Mouse (Mus musculus) retina, postnatal 1 day (tissue): ENCODE results near the gene Exph5.
A peak's percentile ranks its signal among the peaks of the same experiment; 100 is the strongest.

Source experiments
- DNase-seq: peaks from one replicate; pipeline ENCODE4 v3.0.0-alpha.2; 2012

Exph5 gene

DNA sequence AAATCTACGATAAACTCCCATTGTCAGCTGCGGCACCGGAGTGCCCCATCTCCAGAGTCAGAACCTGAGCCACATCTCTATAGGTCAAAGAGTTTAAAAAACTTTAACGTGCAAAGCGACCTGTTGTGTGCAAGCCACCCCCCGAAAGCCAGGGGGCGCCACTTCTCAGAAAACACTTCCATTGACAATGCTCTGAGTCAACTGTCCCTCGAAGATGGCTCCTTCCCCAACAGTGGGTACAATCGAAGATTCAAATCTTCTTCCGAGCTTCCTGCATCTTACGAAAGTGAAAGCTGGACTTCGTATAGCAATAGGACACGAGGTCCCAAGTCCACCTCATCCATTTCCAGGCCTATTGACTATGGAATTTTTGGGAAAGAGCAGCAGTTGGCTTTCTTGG, 75.3 kb downstream of the Exph5 start:
- no peak for DNase-seq

DNA sequence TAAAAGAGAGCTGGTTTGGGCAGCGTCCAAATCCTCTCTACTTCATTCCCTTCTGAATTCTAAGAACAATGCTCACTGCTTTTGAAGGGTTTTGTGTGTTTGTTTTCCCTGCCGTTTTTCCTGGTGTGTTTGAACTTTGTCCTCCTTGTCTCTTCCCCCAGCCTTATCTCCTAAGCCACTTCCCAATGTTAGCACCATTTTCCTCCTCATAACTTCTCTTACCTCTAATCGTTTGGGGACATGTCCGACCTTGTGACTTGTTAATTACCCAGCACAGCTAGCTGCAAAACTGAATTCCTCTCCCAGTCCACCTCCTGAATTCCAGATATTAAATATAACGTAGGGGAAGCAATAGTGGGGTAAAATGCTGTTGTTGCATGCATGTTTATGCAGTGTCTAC, 76.1 kb downstream of the Exph5 start:
- DNase-seq, result no peak

DNA sequence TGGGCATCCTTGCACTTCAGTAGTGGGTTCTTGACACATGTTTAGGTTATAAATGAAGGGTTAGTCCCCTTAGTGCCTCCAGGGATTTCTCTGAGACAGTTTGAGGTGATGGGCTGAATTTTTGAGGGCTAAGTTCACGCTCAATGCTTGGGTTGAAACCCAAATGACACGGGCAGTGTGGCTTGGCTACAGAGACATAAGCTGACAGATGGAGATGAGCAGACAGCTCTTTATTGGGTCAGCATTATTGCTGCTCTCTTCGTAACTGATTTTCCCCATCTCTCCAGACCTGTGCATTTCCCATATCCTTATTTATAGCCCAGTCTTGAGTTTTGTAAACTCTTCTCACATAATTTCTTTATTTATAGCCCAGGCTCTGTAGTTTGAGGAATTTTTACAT, 76.7 kb downstream of the Exph5 start:
- no peak for DNase-seq

DNA sequence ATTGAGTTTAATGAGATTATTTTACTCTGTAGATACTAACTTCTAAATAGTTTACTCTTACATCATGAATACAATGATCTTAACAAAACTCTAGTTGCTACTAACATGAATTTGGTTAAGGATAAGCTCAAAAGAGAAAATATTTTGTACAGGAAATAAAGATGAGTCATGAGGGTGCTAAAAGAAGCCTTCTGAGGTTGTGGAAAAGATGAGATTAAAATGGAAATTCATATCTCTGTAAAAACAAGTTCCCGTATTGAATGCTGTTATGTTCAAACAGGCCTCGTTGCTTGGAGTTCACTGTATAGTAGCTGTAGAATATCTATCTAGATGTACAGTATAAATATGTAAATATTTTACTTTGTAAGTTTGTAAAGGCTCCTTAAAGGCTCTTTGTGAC, 79.1 kb downstream of the Exph5 start:
- no peak for DNase-seq

DNA sequence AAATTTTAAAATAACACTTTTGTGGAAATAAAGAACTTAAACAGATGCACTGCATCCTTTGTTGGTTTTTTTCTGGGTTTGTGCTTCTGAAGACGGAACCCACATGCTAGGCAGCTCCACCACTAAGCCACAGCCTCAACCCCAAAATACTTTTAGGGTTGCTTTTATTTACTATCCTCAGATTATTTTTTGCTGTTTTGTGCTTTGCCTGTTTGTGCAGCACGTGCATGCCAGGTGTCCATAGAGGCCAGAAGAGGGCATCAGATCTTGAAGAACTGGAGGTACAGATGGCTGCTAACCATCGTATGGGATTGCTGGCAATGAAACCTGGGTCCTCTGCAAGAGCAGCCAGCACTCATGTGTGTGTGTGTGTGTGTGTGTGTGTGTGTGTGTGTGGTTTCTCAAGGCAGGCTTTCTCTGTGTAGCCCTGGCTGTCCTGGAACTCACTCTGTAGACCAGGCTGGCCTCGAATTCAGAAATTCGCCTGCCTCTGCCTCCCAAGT, 79.7 kb downstream of the Exph5 start:
- DNase-seq, result no peak

DNA sequence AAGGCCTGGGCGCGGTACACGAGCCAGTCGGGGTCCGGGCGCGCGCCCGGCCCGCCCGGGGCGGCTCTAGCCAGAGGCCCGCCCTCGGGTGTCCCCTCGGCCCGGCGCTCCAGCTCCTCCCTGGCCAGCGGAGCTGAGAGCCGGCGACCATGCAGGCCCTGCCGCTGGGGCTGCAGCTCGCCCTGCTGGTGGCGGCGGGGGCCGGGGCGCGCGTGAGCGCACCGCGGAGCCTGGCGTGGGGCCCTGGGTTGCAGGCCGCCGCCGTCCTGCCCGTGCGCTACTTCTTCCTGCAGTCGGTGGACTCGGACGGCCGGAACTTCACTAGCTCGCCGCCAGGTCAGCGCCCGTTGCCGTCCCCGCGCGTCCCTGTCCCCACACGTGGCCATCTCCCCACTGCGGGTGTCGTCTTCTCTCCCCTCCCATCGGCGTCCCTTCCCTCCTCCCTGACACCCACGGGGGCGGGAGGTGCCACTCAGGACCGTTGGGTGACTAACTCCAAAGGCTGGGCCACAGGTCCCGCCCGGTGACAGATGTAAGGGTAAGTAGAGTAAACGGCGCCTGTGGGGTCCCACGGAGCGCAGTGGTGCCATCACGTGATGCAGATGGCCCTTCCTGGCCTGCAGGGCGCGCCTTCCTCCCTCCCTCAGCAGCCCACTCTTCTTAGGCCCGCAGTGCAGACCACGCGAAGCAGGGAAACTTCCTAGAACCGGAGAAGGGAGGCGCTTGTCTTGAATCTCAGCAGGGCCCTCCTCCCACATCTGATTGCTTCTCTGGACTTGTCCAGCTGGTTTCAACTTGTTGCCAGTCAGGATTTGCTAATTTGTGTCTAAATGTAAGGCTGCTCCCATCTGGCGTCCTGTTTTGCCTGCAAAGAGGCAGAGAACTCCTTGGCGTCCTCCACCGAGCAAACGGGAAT, 82.7 kb downstream of the Exph5 start, which contains the start of gene Kdelc2:
Kdelc2 (plus strand) TSS at position 75 of the 916 bp plus-strand sequence.
- DNase-seq, result peak; percentile 92

DNA sequence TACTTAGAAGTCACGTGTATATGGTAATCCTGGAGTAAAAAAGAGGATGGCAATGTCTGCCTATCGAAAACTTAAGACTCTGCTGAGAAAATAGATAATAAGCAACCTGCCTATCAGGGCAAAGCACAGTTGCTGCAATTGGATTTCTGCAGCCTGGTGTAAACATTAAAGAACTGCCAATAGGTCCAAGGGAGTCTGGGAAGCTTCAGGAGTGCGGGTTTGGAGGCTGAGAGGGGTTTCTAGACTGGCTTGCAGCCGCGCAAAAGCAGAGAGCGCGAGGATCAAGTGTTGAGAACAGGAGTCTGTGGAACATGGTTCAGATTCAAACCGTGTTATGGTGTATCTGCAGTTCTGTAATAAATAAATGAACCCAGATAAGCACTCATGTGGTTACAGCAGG, 83.4 kb downstream of the Exph5 start:
- no peak for DNase-seq

DNA sequence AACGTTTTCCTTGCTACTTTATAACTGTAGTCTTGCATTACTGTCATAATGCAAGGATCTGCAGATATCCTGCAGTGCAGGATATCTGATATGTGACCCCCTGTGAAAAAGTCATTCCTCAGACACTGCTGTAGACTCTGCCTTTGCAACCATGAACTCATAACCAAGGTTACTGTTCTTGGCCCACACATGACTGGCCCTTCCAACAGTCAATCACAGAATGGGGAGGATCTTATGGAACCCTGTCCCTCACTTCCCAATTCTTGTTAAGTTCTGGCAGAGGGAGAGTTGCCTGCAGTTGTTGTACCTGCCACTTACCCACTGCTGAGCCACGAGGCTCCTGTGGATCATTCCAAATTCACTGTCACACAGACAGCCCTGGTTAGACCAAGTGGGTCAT, 86.0 kb downstream of the Exph5 start:
- DNase-seq, result no peak

DNA sequence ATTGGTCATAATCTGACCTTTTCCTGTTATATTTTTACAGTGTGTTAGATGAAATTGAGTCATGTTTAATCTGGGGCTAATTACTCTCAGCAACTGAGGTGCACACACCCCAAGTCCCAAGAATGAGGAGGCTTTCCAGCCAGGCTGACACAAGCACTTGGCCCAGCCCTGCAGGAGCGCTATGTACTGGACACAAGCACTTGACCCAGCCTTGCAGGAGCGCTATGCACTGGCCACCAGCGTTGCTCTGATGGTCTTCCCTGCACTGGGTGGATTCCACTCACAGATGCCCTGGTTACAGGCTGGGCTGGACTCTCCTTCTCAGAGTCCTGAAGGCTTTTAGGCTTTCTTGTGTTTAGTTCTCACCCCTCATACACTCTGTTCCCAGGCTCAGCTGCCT, 87.6 kb downstream of the Exph5 start:
- no peak for DNase-seq

DNA sequence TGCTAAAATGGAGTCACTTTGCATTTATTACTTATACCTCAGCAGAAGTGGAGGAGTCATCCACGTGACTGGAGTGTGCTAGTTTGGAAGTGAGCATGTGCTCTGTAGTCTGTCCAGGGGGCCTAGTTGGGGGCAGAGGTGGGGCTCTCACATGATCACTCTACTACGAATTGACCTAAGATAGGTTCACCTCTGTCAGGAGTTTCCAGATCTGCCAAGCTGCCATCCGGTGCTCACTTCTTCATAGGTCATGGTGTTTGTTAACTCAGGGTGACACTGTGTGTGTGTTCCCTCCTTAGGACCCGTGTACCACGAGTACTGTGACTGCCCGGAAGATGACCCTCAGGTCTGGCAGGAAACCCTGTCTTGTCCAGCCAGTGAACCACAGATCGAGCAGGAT, 88.7 kb downstream of the Exph5 start:
- no peak for DNase-seq

DNA sequence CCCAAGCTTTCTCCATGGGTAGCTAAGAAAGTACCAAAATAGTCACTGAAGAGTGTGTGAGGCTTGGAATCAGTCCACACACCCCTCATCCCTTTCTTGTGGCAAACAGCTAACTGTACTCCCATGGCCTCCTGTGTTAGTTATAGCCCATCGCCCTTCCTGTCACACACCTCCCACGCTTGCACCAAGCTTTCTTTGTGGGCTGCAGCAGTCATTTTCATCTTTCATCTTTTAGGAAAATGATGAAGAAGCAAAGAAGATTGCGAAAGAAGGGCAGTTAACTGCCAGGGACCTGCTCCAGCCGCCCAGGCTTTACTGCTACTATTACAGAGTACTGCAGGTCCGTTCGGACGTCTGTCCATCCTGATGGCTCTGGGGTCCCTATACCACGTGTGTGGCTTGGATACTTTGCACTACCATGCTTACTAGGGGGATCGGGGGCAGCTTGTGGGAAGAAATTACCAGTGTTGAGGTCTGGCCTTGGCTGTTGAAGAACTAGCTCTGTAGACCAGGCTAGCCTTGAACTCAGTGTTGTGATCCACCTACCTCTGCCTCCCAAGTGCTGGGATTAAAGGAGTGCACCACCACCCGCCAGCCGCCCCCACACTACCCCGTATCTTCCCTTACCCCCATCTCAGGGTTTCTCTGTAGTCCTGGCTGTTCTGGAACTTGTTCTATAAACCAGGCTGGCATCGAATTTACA, 96.4 kb downstream of the Exph5 start:
- DNase-seq, result no peak

DNA sequence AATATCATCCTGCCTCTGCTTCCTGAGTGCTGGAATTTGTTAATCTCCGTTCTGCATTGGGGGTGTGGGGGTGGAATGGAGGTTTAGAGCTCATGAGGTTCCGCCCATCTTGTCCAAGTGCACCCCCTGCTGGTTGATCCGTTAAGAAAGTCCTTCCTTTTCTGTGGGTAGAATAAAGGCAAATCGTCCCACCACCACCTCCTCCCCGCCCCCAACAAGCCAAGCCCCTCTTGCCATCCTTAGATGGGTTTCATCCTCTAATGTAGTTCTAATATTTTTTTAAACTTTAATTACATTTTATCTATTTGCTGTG, 96.9 kb downstream of the Exph5 start:
- DNase-seq, result peak; percentile 80

DNA sequence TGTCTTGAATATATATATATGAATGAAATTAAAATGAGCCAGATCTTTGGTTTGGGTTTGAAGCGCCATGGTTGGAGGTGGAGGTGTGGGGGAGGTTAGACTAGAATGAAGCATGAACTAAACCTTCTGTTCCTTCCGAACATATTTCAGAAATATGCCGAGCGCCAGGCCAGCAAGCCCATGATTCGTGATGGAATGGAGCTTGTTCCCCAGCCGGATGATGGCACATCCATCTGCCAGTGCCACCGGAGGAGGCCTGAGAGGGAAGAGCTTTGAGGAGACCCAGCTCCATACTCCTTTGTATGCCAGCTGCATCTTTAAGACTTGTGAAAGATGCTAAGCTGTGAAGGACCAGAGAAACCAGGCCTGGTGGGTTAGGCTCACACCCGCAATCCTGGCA, 98.1 kb downstream of the Exph5 start:
- no peak for DNase-seq

DNA sequence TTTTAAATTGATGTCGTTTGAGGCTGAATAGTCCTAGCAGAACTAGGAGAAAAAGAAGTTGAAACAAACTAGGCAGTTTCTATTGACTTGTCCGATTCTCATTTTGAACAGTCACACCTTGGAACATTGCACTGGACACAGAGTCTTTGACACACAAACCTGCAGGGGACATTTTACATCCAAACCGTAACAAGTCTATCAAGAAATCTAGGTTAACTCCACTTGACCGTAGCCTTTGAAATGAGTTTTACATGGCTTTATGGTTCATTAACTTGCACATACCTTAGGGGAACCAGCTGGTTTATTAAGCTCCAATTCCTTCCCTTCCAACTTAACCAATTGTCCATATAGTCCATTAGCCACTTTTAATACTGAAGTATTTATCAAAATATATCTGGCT, 99.2 kb downstream of the Exph5 start:
- no peak for DNase-seq

DNA sequence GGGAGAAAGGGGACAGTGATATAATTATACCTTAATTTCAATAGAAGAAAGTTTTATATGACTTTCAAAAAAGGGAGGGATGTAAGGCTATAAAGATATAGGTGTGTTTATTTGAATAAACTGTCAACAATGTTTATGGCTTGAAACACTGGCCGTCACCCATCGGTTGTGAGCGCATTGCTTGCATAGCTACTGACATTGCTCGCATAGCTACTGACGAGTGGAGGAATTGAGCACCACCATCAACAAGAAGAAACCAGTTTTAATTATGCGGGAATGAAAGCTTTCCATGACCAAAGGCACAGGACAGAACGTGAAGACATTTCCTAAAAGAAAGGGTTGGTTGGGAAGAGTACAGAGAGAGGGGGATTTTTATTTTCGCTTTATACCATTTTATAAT, 99.7 kb downstream of the Exph5 start:
- no peak for DNase-seq

DNA sequence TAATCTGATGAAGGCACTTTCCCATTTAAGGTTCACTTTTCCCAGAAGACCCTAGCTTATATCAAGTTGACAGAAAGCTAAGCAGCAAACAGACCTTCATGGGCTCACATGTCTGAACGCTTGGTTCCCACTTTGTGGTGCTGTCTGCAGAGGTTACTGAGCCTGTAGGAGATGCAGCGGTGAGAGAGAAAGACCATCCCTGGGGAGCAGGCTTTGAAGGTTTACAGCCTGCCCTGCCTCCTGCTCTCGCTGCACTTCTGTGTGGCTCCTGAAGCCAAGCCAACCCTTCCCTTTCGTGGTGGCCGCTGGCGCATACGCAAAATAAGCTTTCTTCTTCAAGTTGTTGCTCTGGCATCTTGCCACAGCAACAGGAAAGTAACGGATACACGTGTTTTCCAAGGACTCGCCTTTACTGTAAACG, 100.8 kb downstream of the Exph5 start, which contains the start of gene 4930550C14Rik:
4930550C14Rik (plus strand) TSS at position 35 of the 421 bp plus-strand sequence.
- peak; percentile 42 for DNase-seq

DNA sequence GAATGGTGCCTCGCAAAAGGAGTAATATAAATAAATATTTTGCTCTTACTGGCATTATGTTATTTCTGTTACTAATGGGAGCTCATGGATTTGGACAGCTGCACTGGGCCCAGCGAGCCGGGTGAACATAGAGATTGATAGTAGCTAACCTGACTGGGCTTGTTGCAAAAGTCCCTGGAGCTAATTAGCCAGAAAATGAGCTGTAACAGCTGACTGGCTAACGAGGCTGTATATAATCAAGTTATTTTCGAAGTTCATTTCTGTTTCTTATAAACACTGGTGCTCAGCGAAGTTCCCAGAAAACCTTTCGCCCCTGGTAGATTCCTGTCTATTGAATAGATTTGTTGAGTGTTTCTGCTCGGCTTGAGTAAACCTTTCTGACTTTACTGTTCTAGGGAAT, 101.5 kb downstream of the Exph5 start:
- DNase-seq, result peak; percentile 42

DNA sequence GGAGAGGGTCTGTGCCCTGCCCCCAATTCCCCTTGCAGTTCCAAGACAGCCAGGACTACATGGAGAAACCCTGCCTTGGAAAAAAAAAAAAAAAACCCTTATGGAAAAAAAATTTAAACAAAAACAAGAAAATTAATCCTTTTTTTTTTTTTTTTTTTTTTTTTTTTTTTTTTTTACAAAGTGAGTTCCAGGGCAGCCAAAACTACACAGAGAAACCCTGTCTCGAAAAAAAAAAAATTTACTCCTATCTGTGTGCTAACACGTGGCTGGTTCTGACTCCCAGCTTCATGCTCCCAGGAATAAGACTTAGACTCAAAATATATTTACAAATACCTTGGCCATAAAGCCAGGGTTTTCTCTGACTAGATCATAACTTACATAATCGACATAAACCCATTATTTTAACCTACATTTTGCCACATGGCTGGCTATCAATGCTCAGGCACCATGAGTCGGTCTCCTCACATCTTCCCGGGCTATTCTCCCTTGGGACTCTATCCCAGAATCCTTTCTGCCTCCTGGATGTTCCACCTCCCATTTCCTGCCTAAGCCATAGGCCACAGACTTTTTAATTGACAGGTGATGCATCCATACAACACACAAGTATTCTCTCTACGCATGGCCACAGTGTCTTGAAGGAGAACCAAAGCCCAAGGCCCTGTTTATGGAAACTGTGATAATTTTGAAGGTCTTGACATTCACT, 102.7 kb downstream of the Exph5 start:
- DNase-seq, result peak; percentile 31

DNA sequence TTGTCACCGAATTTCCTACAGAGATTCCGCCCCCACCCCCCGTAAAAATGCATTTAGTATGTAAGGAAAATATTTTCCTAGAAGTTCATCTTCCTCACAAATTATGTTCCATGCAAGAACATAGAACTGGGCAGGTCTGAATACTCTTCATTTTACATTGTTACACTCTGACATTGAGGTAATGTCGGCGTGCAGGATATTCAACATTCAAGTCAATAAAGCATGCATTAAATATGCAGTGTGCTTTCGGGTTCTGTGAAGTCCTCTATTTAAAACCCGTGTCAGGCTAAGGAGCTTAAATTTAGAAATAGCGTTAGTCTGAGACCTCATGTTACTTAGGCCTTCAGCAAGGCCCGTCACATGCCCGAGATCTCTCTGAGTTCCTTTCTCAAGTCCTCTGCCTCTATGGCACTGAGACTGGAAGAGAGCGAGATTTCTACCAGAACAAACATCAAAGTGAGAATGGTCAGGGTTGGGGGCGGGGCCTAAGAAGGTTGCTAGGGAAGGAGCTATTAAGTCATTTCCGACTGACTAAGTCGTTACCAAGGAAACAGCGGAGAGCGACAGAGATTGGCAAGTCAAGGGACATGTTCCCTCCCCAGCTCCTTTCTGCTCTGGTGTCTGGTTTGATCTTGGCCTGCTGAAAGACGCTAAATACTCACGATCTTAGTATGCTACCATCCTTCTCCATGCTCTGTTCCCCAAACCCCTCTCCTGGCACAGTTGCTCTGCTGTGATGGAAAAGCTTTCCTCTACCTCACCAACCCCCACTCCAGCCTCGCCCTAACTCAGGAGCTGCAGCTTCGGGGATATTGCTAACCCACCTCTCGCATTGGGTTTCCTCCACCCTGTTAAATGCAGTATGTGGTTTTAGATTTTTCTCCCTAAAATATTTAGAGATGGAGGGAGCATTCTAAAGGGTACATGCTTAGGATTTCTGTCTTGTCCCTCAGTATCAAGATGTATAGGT, 103.6 kb downstream of the Exph5 start:
- DNase-seq, result peak; percentile 86

DNA sequence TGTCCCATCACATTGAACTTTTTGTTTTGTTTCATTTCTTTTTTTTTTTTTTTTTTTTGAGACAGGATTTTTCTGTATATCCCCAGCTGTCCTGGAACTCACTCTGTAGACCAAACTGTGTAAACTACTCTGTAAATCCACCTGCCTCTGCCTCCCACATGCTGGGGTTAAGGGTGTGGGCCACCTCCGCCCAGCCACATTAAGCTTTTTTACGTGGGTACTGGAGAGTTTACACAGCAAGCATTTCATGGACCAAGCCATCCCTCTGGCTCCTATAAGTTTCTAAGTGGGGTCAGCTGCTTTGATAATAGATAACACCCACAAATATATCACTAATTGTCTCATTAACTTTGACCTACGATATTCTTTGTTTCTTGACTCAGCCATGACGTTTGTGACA, 107.1 kb downstream of the Exph5 start:
- DNase-seq, result no peak

DNA sequence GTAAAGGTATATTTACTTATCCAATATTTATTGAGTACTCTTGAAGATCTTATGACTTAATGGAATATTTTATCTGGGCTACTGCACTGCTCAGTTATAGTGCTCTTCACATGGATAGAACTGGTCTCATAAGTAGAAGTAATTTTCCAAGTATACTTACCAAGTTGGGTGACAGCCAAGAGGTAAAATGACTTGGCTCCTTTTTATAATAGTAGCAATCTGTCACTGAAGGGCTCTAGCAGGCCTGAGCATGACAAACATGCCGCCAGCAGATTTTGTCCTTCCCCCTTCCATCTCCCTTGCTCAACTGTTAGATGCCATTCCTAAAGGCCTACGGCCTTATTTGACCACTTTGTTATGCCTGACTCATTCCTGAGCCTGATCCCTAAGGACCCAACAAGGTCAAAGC, 107.5 kb downstream of the Exph5 start:
- no peak for DNase-seq

DNA sequence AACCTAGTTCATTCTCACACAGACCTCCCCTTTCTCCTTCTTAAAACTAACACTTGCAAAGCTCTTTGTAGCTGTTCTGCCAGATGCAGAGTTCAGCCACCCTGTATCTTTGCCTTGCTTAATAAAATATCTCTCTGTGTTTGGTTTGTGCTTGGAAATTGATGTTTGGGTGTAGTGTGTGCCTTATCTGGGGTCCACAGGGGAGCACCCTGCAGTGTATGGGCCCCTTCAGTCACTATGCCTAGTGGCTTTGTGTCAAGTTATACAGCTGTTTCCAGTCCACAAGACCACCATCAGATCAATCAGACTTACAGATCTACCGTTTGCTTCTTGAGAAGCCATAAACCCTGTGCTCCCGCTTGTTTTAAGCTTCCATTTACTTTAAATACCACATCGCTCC, 108.0 kb downstream of the Exph5 start:
- DNase-seq, result no peak
